Mouse (Mus musculus) splenic B cell, adult 2 months (primary cell): ENCODE results near the gene Lrch4.
A peak's percentile ranks its signal among the peaks of the same experiment; 100 is the strongest.

Experiments
- DNase-seq: peaks from one replicate; pipeline ENCODE4 v3.0.0-alpha.2; 2011; ENCODE audit warnings: low read depth, low spot score
- H3K27me3 ChIP-seq: 2 replicates; pipeline ENCODE4 v1.6.1; 2012; ENCODE audit warnings: mild to moderate bottlenecking, low read length, moderate library complexity, mixed read lengths; ENCODE audit not compliant: control insufficient read depth, poor library complexity, insufficient read depth, severe bottlenecking
- H3K36me3 ChIP-seq: 2 replicates; pipeline ENCODE4 v1.6.1; 2012; ENCODE audit warnings: mild to moderate bottlenecking, low read length, moderate library complexity, mixed read lengths; ENCODE audit not compliant: control insufficient read depth, poor library complexity, insufficient read depth, severe bottlenecking

Lrch4 gene

DNA sequence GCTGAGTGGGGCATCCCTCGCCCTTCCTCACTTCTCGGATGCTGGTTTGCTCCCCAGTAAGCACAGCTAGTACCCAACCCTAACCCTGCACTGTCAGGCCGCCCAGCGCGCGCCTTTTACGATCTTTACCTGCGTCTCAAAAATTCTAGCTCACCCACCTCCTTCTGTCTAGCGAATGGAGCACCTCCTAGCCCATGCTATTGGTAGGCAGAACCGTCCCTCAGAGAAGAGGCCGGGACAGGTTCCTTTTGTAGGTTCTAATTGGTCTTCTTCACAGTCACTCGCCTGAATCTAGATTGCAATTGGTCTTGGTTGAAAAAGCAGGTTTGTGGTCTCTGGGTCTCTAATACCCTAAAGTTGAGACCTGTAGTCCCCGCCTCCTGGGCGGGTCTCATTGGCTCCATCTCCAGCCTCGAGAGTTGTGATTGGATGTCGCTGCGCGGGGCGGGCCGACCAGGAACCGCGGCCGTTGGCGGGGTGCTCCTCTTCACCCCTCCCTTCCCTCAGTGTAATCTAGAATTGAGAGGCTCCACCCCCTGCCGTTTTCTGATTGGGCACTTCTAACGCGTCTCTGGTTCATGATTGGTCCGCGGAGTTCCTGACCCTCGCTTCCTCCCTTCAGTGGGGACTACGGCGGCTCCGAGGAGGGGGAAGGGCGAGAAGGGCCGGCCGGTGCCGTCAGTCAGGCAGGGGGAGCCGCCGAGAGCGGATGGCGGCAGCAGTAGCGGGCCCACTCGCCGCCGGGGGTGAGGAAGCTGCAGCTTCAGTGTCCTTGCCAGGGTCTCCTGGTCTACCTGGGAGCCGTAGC lies at the start of gene Lrch4, which contains the start of the genes Fbxo24 and Gm20605:
Gene Lrch4, plus strand, starts transcription at position 624 of the 808 bp plus-strand sequence.
Gene Fbxo24, minus strand, starts transcription at position 505 of the 808 bp plus-strand sequence.
Gene Gm20605, plus strand, starts transcription at position 678 of the 808 bp plus-strand sequence.
- Histone ChIP-seq H3K27me3 (no peaks in the 10 kb centered on the region), H3K36me3 (no peaks in the 10 kb centered on the region; the same call in none of the 2 replicates)
- DNase-seq: peak; percentile 100

DNA sequence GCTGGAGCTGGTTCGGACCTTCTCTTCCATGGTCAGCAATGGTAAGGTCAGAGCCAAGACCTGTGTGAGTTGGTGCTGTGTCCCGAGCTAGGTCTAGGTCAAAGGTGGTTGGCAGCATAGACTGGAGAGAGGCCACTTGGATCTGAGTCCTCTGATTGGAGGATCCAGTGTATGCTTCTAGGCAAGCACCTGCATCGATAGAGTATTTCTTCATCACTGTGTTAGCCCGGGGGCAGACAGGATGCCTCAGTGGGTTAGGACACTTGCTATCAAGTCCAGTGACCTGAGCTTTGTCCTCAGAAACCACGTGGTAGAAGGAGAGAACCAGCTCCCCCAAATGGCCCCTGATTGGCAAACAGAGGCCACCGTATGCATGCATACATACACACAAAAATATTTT lies 48.7 kb upstream of the Lrch4 start:
- H3K36me3 ChIP-seq: no peaks in the 10 kb centered on the region
- H3K27me3 ChIP-seq: no peaks in the 10 kb centered on the region
- no peak for DNase-seq

DNA sequence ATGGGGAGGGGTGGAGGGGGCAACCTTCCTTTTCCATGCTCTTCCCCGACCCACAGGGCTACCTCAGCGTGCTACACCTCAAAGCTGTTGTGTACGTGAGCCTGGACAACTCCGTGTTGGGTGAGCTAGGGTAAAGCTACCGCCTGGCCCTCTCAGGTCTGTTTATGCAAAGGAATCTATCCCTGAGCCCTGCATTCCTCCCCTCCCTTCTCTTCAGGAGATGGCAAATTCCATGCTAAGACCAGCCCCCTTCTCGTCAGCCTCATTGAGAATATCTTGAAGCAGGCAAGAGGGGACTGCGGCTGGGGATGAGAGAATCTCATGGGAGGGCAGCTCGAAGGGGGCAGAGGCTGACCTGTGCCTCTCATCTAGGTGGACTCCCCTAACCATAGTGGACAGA lies 46.2 kb upstream of the Lrch4 start:
- Histone ChIP-seq H3K27me3 (no peaks in the 10 kb centered on the region), H3K36me3 (no peaks in the 10 kb centered on the region)
- no peak for DNase-seq

DNA sequence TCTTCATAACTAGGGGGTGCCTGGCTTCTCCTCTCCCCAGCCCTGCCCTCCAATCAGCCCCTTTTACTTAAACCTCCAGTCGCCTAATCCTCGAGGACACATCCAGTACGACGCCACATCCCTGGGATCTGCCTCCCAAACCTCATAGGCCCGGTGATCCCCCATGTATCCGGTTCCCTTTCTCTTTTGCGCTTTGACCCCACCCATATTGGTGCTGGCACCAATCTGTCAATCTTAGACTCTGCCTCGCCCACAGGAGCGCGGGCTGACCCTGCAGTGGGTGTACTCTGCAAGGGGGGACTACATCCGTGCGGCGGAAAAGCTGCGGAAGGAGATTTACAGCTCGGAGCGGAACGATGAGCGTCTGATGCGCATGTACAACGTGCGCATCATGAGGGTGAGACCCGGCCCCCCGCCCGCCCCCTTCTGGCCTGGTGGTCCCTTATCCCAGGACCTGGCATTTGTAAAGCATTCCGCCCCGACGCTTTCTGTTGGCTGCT lies 45.2 kb upstream of the Lrch4 start:
- Histone ChIP-seq H3K27me3 (no peaks in the 10 kb centered on the region), H3K36me3 (no peaks in the 10 kb centered on the region)
- DNase-seq: no peak

DNA sequence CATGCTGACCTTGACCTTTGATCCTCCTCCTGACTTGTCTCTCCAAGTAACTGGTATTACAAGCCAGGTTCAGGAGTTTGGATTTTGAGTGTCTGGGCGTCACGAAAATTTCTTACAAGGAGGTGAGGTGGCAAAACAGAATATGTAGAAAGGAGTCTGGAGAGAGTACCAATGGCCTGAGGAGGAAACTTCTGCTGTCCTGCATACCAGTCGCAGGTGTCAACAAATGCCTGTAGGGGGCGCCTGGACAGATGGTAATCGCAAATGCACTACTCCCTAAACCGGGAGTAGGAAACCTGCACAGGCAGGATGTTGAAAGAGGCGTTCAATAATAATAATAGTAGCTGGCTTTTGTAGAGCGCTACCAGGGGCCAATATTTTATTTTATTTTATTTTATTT lies 43.9 kb upstream of the Lrch4 start:
- Histone ChIP-seq H3K36me3 (no peaks in the 10 kb centered on the region), H3K27me3 (no peaks in the 10 kb centered on the region)
- peak; percentile 80 for DNase-seq

DNA sequence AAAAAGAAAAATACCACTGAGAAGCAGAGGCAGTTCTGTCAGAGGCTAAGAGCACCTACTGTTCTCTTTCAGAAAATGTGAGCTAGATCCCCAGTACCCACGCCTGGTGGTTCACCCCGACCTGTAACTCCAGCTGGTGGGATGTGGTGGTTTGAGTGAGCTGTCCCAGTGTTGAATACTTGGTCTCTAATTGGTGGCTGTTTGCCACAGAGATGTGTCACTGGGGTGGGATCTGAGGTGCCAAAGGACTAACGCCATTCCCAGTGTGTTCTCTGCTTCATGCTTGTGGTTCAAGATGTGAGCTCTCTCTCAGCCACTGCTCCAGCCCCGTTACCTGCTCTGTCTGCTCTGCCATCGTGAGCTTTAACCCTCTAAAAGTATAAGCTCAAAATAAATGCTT lies 38.4 kb upstream of the Lrch4 start:
- no peak for DNase-seq
- Histone ChIP-seq H3K36me3 (no peaks in the 10 kb centered on the region), H3K27me3 (no peaks in the 10 kb centered on the region)

DNA sequence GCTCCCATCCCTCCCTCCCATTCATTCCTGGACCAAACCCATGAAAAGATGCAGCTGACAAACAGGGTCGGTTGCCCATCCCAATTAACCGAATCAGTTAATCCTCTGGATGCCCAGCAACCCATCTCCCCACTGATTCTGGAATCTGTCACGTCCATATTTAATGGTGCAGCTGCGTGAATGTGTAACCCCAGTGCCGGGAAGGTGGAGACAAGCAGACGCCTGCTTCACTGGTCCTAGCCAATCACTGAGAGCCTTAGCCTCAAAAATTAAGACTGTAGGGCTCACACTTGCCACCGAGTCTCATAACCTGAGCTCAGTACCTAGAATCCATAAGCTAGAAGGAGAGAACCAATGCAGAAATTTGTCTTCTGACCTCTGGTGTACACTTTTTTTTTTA lies 33.0 kb upstream of the Lrch4 start:
- DNase-seq: no peak
- no peaks in the 10 kb centered on the region for H3K27me3 ChIP-seq
- H3K36me3 ChIP-seq: no peaks in the 10 kb centered on the region

DNA sequence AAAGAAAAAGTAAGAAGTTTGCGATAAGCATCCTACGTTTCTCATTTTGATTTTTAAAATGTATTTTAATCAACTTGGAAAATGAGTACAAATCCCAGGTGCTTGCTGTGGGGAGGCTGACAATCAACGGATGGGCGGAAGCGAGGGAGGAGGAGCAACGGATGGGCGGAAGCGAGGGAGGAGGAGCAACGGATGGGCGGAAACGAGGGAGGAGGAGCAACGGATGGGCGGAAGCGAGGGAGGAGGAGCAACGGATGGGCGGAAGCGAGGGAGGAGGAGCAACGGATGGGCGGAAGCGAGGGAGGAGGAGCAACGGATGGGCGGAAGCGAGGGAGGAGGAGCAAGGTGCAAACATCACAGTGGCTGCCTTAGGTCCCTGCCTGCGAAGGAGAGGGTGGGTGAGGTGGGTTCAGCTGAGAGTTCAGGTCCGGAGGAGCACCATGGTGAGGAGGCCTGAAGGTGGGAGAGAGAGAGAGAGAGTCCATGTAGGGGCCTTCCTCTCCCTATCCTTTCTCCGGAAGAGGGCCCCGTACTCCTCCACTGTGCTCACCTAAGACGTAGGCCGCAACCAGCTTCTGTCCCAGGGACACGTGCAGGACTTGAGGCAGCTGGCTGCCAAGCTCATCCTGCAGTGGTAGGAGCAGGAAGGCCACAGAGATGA lies 32.2 kb upstream of the Lrch4 start:
- Histone ChIP-seq H3K36me3 (no peaks in the 10 kb centered on the region), H3K27me3 (no peaks in the 10 kb centered on the region)
- peak; percentile 89 for DNase-seq

DNA sequence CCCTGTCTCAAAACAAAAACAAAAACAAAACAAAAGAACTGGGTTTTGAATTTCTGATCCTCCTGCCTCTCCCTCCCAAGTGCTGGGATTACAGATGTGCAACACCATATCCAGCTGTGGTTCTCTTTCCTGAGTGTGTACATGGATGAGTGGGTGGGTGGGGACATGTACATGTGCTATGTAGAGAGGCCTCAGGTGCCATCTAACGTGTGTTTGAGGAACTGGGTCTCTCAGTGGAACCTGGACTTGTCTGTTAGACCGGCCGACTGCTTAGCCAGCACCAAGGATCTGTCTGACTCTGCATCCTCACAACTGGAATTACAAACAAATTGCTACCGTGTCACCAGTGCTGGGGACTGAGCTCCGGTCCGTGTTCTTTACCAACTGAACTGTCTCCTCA lies 31.3 kb upstream of the Lrch4 start:
- no peaks in the 10 kb centered on the region for H3K36me3 ChIP-seq
- no peak for DNase-seq
- H3K27me3 ChIP-seq: no peaks in the 10 kb centered on the region

DNA sequence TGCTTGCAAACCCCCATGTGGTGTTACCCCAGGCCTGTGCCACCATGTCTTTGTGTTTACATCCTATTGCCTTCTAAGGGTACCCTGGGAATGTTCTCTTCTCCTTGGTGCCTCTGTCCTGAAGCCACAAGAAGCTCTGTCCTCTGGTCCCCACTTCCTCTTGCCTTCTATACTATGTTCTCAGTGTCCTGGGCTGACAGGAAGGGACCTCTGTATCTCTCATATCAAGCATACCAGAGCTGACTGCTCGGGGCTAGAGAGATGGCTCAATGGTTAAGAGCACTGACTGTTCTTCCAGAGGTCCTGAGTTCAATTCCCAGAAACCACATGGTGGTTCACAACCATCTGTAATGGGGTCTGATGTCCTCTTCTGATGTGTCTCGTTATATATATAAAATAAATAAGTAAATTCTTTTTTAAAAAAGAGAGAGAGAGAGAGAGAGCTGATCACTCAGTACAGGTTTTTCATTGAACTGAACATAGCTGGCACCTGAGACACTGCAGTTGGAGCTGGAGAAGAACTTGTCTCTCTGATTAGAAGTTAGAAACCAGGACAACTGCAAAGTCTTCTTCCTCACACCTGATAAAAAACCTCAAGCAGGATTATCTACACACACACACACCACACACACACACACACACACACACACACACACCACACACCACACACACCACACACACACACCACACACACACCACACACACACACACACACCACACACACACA lies 30.7 kb upstream of the Lrch4 start:
- no peak for DNase-seq
- H3K27me3 ChIP-seq: no peaks in the 10 kb centered on the region
- no peaks in the 10 kb centered on the region for H3K36me3 ChIP-seq

DNA sequence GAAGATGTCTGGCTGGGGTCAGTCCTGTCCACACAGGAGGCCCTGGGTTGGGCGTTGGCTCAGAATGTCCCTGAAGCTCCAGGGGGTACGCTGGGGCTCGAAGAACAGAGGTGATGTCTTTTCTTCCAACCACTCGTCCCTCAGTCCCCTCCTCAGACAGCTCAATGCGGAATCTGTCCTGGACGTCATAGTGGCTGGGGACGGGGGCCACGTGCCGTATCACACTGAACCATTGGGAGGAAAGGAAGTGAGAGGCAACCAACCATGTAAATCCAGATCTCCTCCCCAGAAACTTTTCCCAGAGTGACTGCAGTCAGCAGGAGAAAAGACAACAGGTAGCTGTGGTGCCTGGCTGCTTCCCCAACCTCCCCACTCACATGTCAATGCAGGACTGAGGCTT lies 29.3 kb upstream of the Lrch4 start:
- Histone ChIP-seq H3K27me3 (no peaks in the 10 kb centered on the region), H3K36me3 (no peaks in the 10 kb centered on the region)
- no peak for DNase-seq

DNA sequence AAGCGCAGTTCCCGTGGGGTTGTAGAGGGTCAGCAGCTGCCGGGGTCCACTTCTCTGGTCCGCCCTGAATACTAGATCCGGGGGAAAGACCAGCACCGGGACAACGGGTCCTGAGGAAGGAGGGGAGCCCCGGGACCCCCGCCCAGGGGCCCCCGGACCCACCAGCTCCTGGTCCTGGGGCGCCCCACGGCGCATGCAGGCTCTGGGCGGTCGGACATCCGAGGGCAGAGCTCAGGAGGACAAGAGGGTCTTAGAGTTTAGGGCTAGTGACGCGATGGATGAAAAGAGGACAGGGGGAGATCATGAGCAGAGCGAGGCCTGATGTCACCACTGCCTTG lies 28.7 kb upstream of the Lrch4 start:
- no peaks in the 10 kb centered on the region for H3K36me3 ChIP-seq
- H3K27me3 ChIP-seq: no peaks in the 10 kb centered on the region
- DNase-seq: no peak

DNA sequence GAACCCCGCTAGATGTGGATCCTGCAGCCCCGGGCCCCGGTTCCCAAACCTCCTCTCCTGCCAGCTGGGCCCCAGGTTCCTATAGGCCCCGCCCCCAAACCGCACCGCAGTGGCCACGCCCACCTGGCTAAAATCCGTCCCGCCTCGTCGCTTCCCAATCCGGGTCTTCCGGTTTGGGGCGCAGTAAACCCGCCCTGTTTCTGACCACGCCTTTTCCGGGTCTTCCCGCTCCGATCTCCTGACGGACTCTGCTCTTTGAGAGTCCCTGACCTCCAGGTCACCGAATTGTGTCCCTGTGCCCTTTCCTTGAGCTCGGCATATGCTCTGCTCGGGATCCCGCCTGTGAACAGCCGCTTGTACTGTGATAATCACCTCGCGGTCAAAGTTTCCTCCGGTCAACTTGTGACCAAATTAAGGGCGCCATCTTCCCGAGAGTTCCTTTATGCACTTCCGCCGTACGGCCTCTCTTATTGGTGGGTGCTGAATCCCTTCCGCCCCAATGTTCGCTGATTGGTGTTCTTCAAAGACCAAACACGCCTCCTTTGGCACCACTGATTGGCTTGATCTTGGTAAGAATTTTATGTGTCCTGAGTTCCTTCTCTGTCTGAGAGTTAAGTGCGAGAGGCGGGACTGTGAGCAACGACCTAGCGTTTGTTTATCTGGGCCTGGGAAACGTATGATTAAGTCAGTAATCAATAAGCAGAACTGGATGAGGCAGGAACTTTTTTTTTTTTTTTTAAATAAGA lies 28.1 kb upstream of the Lrch4 start, which contains the start of gene Mospd3:
Gene Mospd3, minus strand, starts transcription at position 440 of the 746 bp plus-strand sequence.
- Histone ChIP-seq H3K36me3 (no peaks in the 10 kb centered on the region), H3K27me3 (no peaks in the 10 kb centered on the region)
- peak; percentile 98 for DNase-seq

DNA sequence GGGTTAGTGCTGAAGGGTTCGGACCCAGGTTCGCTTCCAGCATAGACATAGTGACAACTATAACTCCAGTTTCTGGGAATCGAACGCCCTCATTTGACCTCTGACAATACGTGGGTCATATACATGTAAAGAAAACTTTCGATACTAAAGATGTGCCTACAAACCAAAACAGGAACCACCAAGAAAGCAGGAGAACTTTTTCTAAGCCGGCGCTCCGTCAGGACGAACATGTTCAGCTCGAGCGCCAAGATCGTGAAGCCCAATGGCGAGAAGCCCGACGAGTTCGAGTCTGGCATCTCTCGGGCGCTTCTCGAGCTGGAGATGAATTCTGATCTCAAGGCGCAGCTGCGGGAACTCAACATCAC lies 27.6 kb upstream of the Lrch4 start:
- H3K36me3 ChIP-seq: no peaks in the 10 kb centered on the region
- no peaks in the 10 kb centered on the region for H3K27me3 ChIP-seq
- DNase-seq: no peak
